In the genomic region with DNA sequence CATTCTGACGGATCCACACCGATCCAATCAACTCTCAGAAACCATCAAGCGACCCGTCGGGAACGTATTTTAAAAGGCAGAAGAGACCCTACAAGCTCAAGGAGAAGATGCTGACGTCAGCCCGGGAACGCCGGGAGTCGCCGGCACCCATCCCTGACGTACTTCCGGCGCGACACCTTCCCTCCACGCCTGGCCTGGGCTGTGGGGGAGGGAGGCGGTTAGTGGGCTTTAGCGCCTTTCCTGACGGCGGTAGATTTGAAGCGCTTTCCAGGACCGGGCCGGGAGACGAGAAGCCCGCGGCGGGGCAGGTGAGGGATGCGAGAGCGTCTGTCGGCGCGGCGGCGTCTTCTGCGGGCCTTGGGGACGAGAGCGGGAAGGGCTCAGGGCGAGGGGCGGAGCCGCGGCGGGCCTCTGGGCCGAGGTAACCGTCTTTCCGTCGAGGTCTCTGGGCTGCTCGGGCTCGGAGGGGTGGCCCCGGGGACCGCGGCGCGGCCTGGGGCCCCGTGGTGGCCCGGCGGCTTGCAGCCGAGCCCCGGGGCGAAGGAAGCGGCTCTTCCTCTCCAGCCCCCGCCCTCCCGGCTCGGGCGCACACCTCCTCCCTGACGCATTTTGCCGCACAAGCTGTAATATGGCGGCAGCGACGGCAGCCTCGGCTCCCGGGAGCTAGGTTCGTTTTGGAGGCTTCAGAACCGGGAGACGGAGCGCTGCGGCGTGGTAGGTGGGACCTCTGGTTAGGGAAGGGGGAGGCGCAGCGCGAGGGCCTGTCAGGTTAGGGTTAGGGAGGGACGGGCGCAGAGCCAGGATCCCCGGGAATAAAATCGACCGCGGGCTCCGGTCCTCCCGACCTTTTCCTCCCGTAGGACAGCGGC, we compare ENCODE assay signal across 8 mouse cellular contexts. TPM values are rescaled to one million over a fixed set of nuclear protein-coding genes. Genes with fewer than 3 reads are reported as not detected.
DNase-seq lines count a peak whose midpoint lies in the region; ATAC-seq lines count a peak whose summit lies in the region.

No protein-coding gene starts in this region.

- peak; percentile 96 for DNase-seq in ZHBTc4 (ENCODE audit: low read depth, low spot score)
- peak; percentile 74 to 82 for DNase-seq in gastrocnemius, adult 8-10 months (ENCODE audit: low spot score in 2 of 2)
- DNase-seq in hindlimb bud, embryonic 11.5 days (ENCODE audit: extremely low spot score, low read depth, low spot score), result peak; percentile 74
- DNase-seq in left cerebral cortex, adult 8-10 months (ENCODE audit: low spot score in 2 of 2), result peak; percentile 91
- DNase-seq in right cerebral cortex, postnatal 10 days (ENCODE audit: low spot score in 2 of 2), result peak; percentile 97 to 98
- peak; percentile 92 for DNase-seq in urinary bladder, postnatal 25 days (ENCODE audit: low spot score)

- H3K4me3 ChIP-seq in megakaryocyte, embryonic 14.5 days (replicated peaks), result peak overlapping the region; percentile 96

- no peaks in the 10 kb centered on the region for H3K9me3 ChIP-seq in megakaryocyte, embryonic 14.5 days

- ATAC-seq in common myeloid progenitor, adult 5-6 weeks (replicated peaks; ENCODE audit: low read depth, poor library complexity, severe bottlenecking), result peak; percentile 82

- peaks cover 36% of the 10 kb centered on the region for H3K4me1 ChIP-seq in megakaryocyte, embryonic 14.5 days

- peaks cover 7% of the 10 kb centered on the region for H3K36me3 ChIP-seq in megakaryocyte, embryonic 14.5 days (replicated peaks; ENCODE audit: low read length)

- no peaks in the 10 kb centered on the region for H3K27me3 ChIP-seq in megakaryocyte, embryonic 14.5 days (replicated peaks)

RNA-seq across cellular contexts. Expression of a gene that starts 0.5 kb away (rescaled TPM):
- 86.4 and 117 TPM in 2 replicates for total RNA-seq in common myeloid progenitor, adult 5-6 weeks (2017)
- total RNA-seq in gastrocnemius, adult 8-10 months (2022), result 10 to 100 TPM; 27.8 to 38.6 (median 29.7) TPM
- 10 to 100 TPM; 65.0 to 75.5 (median 67.5) TPM for total RNA-seq in left cerebral cortex, adult 8-10 months (2022)
- polyA plus RNA-seq in megakaryocyte, embryonic 14.5 days (2012; ENCODE audit: insufficient read depth, low replicate concordance), result 7.5 and 12.7 TPM in 2 replicates

RNA-seq across cellular contexts. Expression of a gene that starts 9.6 kb away (rescaled TPM):
- 17.8 and 20.9 TPM in 2 replicates for total RNA-seq in common myeloid progenitor, adult 5-6 weeks (2017)
- total RNA-seq in gastrocnemius, adult 8-10 months (2022), result 10 to 100 TPM; 12.4 to 19.4 (median 14.5) TPM
- total RNA-seq in left cerebral cortex, adult 8-10 months (2022), result 10 to 100 TPM; 15.3 to 18.6 (median 16.7) TPM
- polyA plus RNA-seq in megakaryocyte, embryonic 14.5 days (2012; ENCODE audit: insufficient read depth, low replicate concordance), result not detected in 2 replicates

RNA-seq across cellular contexts. Expression of a gene that starts 53.0 kb away (rescaled TPM):
- not detected in 2 replicates for total RNA-seq in common myeloid progenitor, adult 5-6 weeks (2017)
- total RNA-seq in gastrocnemius, adult 8-10 months (2022), result 100 to 1,000 TPM; 595 to 639 (median 634) TPM
- total RNA-seq in left cerebral cortex, adult 8-10 months (2022), result 1 to 10 TPM in 2 of 4 experiments, under 1 TPM in 2; 0.44 to 1.2 (median 0.98) TPM
- polyA plus RNA-seq in megakaryocyte, embryonic 14.5 days (2012; ENCODE audit: insufficient read depth, low replicate concordance), result not detected in 2 replicates

Comparison
In these comparisons a context has a peak if more than half of its experiments do, and no peak if none do; other contexts are left out.
1. Peak in every context shown above with its lines: DNase-seq, ATAC-seq and H3K4me3 ChIP-seq.
2. RNA of a gene that starts 53.0 kb away (total RNA-seq): 595 to 639 TPM in gastrocnemius, adult 8-10 months; 0.44 to 1.2 TPM in left cerebral cortex, adult 8-10 months and not detected in common myeloid progenitor, adult 5-6 weeks; every median in the first group is over 100 times any median in the second.